Mouse (Mus musculus): ENCODE data around the gene Cdkal1. TPM values are rescaled to one million over a fixed set of nuclear protein-coding genes. Genes with fewer than 3 reads are reported as not detected.

Gene Cdkal1
- polyA plus RNA-seq, 1 experiment from 2014 or later: 33.9 TPM

- no peaks in the 10 kb centered on the region for H3K9me3 ChIP-seq
- no peak overlapping the region for H3K4me2 ChIP-seq
- ATAC-seq (ENCODE audit: low FRiP score): no peak
- H3K27ac ChIP-seq: no peak overlapping the region
- H3K4me1 ChIP-seq: peaks cover 22% of the 10 kb centered on the region
- H3K9ac ChIP-seq: no peak overlapping the region
- H3K27me3 ChIP-seq: no peaks in the 10 kb centered on the region
- no peak overlapping the region for H3K4me3 ChIP-seq (replicated peaks)
- WGBS: 92% methylated on average over 3 of the region's 3 CpGs
- no peaks in the 10 kb centered on the region for H3K36me3 ChIP-seq (replicated peaks)
Observed at GRCm38 (mm10) chr13:29756052-29756451, 99.4 kb downstream of the Cdkal1 start.

- no peaks in the 10 kb centered on the region for H3K36me3 ChIP-seq (replicated peaks)
- no peak overlapping the region for H3K4me2 ChIP-seq
- no peak overlapping the region for H3K9ac ChIP-seq
- no peaks in the 10 kb centered on the region for H3K27me3 ChIP-seq
- no peak overlapping the region for H3K4me3 ChIP-seq (replicated peaks)
- WGBS: 88% methylated on average over 3 of the region's 3 CpGs
- H3K9me3 ChIP-seq: no peaks in the 10 kb centered on the region
- ATAC-seq (ENCODE audit: low FRiP score): no peak
- peaks cover 4% of the 10 kb centered on the region for H3K4me1 ChIP-seq
- no peak overlapping the region for H3K27ac ChIP-seq
Observed at GRCm38 (mm10) chr13:29753254-29753653, 102.2 kb downstream of the Cdkal1 start.

- Histone ChIP-seq H3K36me3 (replicated peaks) (no peaks in the 10 kb centered on the region), H3K27ac (no peak overlapping the region), H3K27me3 (no peaks in the 10 kb centered on the region), H3K9me3 (no peaks in the 10 kb centered on the region), H3K4me2 (no peak overlapping the region), H3K4me1 (peaks cover 7% of the 10 kb centered on the region), H3K9ac (no peak overlapping the region), H3K4me3 (replicated peaks) (no peak overlapping the region)
- no peak for ATAC-seq (ENCODE audit: low FRiP score)
- 88% methylated on average over 6 of the region's 6 CpGs for WGBS
Observed at GRCm38 (mm10) chr13:29752061-29752460, 103.4 kb downstream of the Cdkal1 start.

GRCm38 (mm10) chr13:29751201-29751600 lies 104.3 kb downstream of the Cdkal1 start:
- Histone ChIP-seq H3K27me3 (no peaks in the 10 kb centered on the region), H3K9me3 (no peaks in the 10 kb centered on the region), H3K36me3 (replicated peaks) (no peaks in the 10 kb centered on the region), H3K9ac (no peak overlapping the region), H3K4me2 (no peak overlapping the region), H3K4me1 (peaks cover 11% of the 10 kb centered on the region; the same call in 1 of the 2 replicates), H3K27ac (no peak overlapping the region), H3K4me3 (replicated peaks) (no peak overlapping the region)
- WGBS: 94% methylated on average over 5 of the region's 5 CpGs
- no peak for ATAC-seq (ENCODE audit: low FRiP score)

- no peaks in the 10 kb centered on the region for H3K36me3 ChIP-seq (replicated peaks)
- no peak overlapping the region for H3K4me3 ChIP-seq (replicated peaks)
- H3K27ac ChIP-seq: peak overlapping the region; percentile 74
- H3K27me3 ChIP-seq: no peaks in the 10 kb centered on the region
- WGBS: 83% methylated on average over 3 of the region's 3 CpGs
- no peak overlapping the region for H3K4me2 ChIP-seq
- peaks cover 16% of the 10 kb centered on the region for H3K4me1 ChIP-seq
- H3K9ac ChIP-seq: no peak overlapping the region
- ATAC-seq (ENCODE audit: low FRiP score): 0 out of 2 replicates have a peak, but pooled peaks have one; percentile 3
- no peaks in the 10 kb centered on the region for H3K9me3 ChIP-seq
Observed at GRCm38 (mm10) chr13:29747347-29747647, 108.2 kb downstream of the Cdkal1 start.

- Histone ChIP-seq H3K4me3 (replicated peaks) (no peak overlapping the region), H3K4me2 (no peak overlapping the region), H3K9me3 (no peaks in the 10 kb centered on the region), H3K9ac (no peak overlapping the region), H3K36me3 (replicated peaks) (no peaks in the 10 kb centered on the region), H3K27ac (peak overlapping the region; percentile 74), H3K4me1 (peaks cover 16% of the 10 kb centered on the region), H3K27me3 (no peaks in the 10 kb centered on the region)
- peak; percentile 71; the same call in 1 of the 2 replicates for ATAC-seq (ENCODE audit: low FRiP score)
- 67% methylated on average over 9 of the region's 9 CpGs for WGBS
Observed at GRCm38 (mm10) chr13:29746501-29747346, 108.8 kb downstream of the Cdkal1 start.

GRCm38 (mm10) chr13:29745073-29745472 lies 110.4 kb downstream of the Cdkal1 start:
- Histone ChIP-seq H3K9me3 (no peaks in the 10 kb centered on the region), H3K9ac (no peak overlapping the region), H3K27me3 (no peaks in the 10 kb centered on the region), H3K27ac (no peak overlapping the region), H3K4me1 (peaks cover 16% of the 10 kb centered on the region), H3K36me3 (replicated peaks) (no peaks in the 10 kb centered on the region), H3K4me2 (no peak overlapping the region), H3K4me3 (replicated peaks) (no peak overlapping the region)
- WGBS: 76% methylated on average over 2 of the region's 2 CpGs
- no peak for ATAC-seq (ENCODE audit: low FRiP score)

GRCm38 (mm10) chr13:29744188-29744587 lies 111.3 kb downstream of the Cdkal1 start:
- no peak overlapping the region for H3K27ac ChIP-seq
- ATAC-seq (ENCODE audit: low FRiP score): no peak
- no peaks in the 10 kb centered on the region for H3K27me3 ChIP-seq
- H3K4me1 ChIP-seq: peaks cover 16% of the 10 kb centered on the region
- H3K4me3 ChIP-seq (replicated peaks): no peak overlapping the region
- no peak overlapping the region for H3K4me2 ChIP-seq
- no peak overlapping the region for H3K9ac ChIP-seq
- H3K36me3 ChIP-seq (replicated peaks): no peaks in the 10 kb centered on the region
- H3K9me3 ChIP-seq: no peaks in the 10 kb centered on the region
- 86% methylated on average over 3 of the region's 3 CpGs for WGBS

GRCm38 (mm10) chr13:29743761-29744160 lies 111.7 kb downstream of the Cdkal1 start:
- H3K36me3 ChIP-seq (replicated peaks): no peaks in the 10 kb centered on the region
- 82% methylated on average over 4 of the region's 4 CpGs for WGBS
- no peak overlapping the region for H3K9ac ChIP-seq
- no peak for ATAC-seq (ENCODE audit: low FRiP score)
- H3K4me1 ChIP-seq: peaks cover 16% of the 10 kb centered on the region
- H3K27ac ChIP-seq: no peak overlapping the region
- no peaks in the 10 kb centered on the region for H3K27me3 ChIP-seq
- H3K4me2 ChIP-seq: no peak overlapping the region
- H3K4me3 ChIP-seq (replicated peaks): no peak overlapping the region
- H3K9me3 ChIP-seq: no peaks in the 10 kb centered on the region

GRCm38 (mm10) chr13:29737675-29738461 lies 117.6 kb downstream of the Cdkal1 start:
- ATAC-seq (ENCODE audit: low FRiP score): no peak
- WGBS: 82% methylated on average over 5 of the region's 5 CpGs
- H3K27ac ChIP-seq: no peak overlapping the region
- H3K36me3 ChIP-seq (replicated peaks): no peaks in the 10 kb centered on the region
- H3K27me3 ChIP-seq: no peaks in the 10 kb centered on the region
- no peaks in the 10 kb centered on the region for H3K4me1 ChIP-seq
- no peaks in the 10 kb centered on the region for H3K9me3 ChIP-seq
- no peak overlapping the region for H3K4me2 ChIP-seq
- H3K9ac ChIP-seq: no peak overlapping the region
- no peak overlapping the region for H3K4me3 ChIP-seq (replicated peaks)

- Histone ChIP-seq H3K9ac (no peak overlapping the region), H3K36me3 (replicated peaks) (no peaks in the 10 kb centered on the region), H3K27me3 (no peaks in the 10 kb centered on the region), H3K4me2 (no peak overlapping the region), H3K9me3 (no peaks in the 10 kb centered on the region), H3K4me3 (replicated peaks) (no peak overlapping the region), H3K4me1 (no peaks in the 10 kb centered on the region), H3K27ac (no peak overlapping the region)
- no peak for ATAC-seq (ENCODE audit: low FRiP score)
Observed at GRCm38 (mm10) chr13:29734496-29734895, 121.0 kb downstream of the Cdkal1 start.

- no peak overlapping the region for H3K4me2 ChIP-seq
- H3K36me3 ChIP-seq (replicated peaks): no peaks in the 10 kb centered on the region
- WGBS: 93% methylated on average over 5 of the region's 5 CpGs
- no peaks in the 10 kb centered on the region for H3K9me3 ChIP-seq
- H3K4me1 ChIP-seq: no peaks in the 10 kb centered on the region; the same call in 1 of the 2 replicates
- ATAC-seq (ENCODE audit: low FRiP score): no peak
- no peaks in the 10 kb centered on the region for H3K27me3 ChIP-seq
- H3K4me3 ChIP-seq (replicated peaks): no peak overlapping the region
- H3K27ac ChIP-seq: no peak overlapping the region
- H3K9ac ChIP-seq: no peak overlapping the region
Observed at GRCm38 (mm10) chr13:29726154-29726825, 129.2 kb downstream of the Cdkal1 start.
